Mouse (Mus musculus) adrenal gland (tissue): ENCODE results near the gene Prkci.

Experiments
- intact Hi-C: fragments of 180-260 bp; cut with DNase I; formaldehyde crosslinking; loops from one replicate; pipeline ENCODE4 v1.15.1; 2025

Gene Prkci

GRCm38 (mm10) chr3:30993066-30993573 lies 2.4 kb upstream of the Prkci start:
- intact Hi-C loops: no loop called here

DNA sequence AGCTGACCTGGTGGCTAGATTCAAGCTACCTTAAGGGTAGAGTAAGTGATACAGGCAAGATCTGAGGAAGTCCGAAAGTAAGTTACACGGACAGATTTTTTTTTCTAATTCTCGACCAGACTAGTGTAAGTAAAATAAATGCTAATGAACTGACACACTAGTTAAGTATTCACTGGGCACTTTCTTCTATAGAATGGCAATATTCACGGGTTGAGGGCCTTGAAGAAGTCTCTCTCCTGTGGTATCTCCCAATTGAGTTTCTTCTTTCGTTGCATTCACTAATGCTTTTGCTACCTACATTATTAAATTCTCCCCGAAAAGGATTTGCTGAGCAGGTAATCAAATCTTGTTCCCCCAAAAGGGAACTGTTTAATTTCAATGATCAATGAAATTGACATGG lies 688 bp upstream of the Prkci start:
- intact Hi-C loops: no loop called here

- intact Hi-C loops: no loop called here
These were observed 546 bp downstream of the Prkci start for GRCm38 (mm10) chr3:30995899-30996687.

GRCm38 (mm10) chr3:30996688-30997014 lies 1.1 kb downstream of the Prkci start:
- intact Hi-C loops: no loop called here

DNA sequence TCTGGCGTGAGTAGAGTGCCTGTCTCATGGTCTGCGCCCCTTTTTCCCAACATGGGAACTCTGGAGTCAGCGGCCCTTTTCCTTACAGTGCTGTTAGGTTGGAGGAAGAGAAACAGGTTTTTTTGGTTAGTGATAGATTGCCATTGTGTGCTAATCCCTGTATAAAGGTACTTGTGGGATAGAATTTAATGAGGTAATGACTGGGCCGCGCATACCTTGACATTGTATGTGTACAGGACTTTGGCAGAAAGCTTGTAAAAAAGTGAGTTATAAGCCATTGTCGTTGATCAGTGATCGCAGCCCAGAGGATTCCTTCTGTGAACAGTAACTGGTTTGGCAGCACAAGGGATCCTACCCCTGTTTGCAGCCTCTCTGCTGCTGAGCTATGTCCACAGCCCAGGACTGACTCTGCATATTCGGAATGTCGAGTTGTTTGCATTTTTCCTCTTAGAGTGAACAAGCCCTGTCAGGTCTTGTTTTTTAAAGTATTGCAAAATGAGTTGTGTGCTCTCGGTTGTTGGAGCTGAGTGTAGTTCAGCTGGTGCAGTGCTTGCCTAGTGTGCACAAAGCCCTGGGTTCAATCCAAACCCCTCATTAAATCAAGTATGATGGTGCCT lies 4.0 kb downstream of the Prkci start:
- intact Hi-C loops: no loop called here

DNA sequence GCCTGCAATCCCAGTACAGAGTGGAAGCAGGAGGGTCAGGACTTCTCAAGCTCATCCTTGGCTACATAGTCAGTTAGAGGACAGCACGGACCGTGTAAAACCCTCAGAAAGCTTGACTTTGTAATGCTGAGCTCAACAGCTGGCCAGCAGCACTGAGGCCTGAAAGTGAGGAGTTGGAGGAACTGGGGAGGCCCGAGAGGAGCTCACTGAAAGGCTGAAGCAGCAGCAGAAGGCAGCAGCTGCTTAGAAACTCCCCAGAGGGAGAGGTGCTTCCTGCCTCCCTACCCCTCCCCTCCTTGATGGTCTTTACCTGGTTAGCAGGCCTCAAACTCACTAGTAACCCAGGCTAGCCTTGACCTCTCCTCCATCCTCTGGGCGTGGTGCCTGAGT lies 4.5 kb downstream of the Prkci start:
- intact Hi-C loops: no loop called here

DNA sequence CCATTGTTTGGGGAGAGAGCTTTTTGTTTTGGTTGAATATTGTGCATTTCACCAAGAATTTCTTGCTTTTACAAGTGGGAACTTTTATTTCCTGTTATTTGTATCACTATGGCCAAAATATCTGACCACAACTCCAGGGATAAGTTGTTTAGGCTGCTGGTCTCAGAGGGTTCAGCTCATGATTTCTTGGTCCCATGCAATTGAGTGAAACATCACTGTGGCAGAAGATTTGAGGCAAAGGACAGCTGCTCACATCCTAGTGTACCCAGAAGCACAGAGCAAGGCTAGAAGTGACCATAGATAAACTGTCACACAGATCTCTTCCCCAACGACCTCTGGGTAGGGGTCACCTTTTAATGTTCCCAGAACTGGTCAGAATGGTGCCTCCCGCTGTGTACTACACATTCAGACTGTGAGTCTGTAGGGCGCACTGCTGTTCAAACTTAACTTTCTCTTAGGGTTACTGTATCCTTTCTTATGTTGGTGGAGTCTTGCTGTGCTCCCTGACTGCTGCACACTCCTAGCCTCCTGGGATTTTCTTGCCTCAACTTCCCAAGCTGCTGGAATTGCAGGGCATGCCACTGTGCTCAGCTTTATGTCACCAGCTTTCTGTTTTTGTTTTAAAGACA lies 5.6 kb downstream of the Prkci start:
- intact Hi-C loops: no loop called here

DNA sequence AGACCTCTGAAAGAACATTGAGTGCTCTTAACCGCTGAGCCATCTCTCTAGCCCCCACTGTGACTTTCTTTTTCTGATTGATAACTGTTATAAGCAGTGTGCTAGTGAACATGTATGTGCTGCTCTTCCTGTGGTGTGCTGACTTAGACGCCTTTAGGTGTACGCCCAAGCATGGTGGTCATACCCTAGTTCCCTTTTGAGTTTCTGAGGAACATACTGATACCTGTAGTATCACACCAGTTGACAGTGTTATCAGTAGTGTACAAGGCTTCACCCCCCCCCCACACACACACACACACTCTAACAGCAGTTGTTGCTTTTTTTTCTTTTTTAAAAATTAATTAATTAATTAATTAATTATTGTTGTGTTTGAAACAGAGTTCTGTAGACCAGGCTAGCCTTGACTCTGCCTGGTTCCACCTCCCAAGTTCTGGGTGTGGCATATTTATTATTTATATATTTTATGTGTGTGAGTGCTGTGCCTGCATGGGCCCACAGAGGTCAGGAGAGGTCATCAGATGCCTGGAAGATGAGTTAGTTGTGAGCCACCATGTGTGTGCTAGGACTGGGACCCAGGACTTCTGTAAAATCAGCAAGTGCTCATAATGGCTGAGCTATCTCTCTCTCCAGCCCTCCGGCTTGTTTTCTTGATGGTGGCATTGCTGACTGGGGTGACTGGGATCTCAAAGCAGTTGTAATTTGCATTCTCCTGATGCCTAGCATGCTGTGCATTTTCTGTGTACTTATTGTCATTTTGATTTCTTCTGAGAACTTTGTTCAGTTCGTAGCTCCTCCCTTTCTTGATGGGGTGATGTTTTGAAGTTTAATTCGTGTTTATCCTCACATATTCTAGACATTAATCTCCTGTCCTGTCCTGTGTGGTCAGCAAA lies 9.0 kb downstream of the Prkci start:
- intact Hi-C loops: no loop called here

- intact Hi-C loops: no loop called here
These were observed 18.8 kb downstream of the Prkci start for GRCm38 (mm10) chr3:31014374-31014773.

DNA sequence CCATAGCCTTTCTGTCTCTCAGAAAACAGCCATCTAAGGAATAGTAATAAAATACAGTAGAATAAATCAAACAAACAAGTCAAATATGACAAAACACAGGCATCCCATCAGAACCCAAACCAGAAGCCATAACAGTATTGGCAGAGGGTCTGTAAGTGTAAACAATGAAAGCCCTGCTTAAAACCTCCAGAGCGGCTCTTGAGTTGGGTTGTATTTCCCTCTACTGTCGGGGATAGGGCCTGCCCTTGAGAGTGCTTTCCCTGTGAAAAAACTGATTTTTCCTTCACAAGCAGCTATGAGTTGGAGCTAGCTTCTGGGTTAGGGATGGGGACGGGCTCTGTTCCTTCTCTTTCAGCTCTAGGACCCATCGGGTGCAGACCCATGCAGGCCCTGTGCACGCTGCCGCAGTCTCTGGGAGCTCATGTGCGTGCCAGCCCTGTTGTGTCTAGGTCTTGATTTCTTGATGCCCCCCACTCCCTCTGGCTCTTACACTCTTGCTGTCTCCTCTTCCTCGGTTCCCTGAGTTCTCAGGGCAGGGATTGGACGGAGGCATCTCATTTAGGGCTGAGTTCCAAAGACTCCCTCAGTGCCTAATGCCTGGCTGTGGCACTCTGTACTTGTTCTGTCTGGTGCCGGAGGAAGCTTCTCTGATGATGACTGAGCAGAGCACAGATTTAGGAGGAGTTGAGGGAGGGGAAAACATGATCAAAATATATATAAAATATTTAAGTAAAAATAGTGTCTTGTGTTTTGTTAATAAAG lies 20.3 kb downstream of the Prkci start:
- intact Hi-C loops: no loop called here

- intact Hi-C loops: no loop called here
These were observed 21.1 kb downstream of the Prkci start for GRCm38 (mm10) chr3:31016594-31017196.

DNA sequence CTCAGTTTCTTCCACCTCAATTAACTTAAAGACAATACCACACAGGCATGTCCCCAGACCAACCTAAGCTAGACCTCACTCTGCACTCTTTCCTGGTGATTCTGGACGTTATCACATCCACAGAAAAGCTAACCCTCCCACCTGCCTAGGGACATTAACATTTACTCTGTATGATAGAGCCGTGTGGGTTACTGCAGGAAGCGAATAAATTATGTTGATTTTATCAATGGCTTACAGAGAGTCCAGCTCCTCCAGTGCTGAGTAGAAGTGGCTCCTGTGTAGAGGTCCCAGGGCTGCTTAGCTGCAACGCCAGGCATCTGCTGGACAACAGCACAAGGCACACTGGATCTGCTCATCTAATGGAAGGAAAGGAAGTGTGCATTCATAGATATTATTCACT lies 22.1 kb downstream of the Prkci start:
- intact Hi-C loops: no loop called here

DNA sequence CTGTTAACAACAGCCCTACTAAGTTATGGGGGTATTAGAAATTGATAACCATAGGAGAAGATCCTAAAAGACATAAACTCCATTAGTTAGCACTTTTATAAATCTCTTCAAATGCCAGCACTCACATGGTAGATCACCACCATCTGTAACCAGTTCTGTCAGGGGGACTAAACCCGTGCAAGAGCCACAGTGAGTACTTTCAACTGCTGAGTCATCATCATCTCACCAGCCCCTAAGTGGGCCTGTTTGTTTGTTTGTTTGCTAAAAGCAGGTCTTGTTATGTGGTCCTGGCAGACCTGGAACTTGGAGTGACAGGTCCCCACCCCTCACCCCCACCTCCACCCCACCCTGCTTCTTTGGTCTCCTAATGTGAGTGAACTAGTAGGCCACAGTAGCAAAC lies 23.7 kb downstream of the Prkci start:
- intact Hi-C loops: no loop called here

DNA sequence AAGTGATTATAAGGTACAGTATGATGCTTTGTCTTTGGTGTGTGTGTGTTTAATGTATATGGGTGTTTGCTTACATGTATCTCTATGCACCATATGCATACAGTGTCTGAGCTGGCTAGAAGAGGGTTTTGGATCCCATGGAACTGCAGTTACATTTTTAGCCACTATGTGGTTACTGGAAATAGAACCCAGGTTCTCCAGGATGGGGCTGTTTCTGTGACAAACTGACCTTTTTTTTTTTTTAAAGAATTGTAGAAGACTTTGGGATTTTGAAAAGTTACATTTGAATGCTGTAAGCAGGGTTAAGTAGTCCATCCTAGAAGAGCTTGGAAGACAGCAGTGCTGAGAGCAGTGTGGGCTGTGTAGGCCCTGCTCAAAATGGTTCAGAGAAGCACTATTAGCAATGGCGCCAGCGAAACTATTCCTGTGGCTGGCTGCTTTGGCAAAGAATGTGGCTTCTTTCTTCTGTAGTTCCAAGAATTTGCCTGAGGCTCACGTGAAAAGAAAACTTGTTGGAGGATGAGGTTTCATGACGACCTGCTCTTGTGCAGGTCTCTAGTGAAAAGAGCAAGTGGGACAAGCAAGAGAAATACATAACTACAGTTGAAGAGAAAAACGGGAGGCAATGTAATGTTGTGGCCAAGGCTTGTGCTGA lies 24.4 kb downstream of the Prkci start:
- intact Hi-C loops: no loop called here

DNA sequence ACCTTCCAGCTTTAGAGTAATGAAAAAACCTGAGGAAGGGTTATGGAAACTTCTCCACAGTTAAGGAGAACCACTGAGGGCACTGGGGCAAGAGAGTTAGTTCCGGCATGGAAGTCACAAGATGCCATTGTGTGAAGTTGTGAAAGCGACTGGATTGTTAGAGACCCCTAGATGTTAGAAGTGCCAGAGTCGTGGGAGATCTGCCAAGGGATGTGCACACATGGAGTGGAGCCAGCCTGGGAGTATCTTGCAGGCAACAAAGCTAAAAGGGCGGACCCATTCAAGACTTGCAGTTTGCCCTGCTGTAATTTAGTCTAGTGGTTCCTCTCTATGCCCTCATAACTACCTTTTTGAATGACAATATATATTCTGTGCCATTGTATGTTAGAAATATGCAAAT lies 25.1 kb downstream of the Prkci start:
- intact Hi-C loops: no loop called here

- intact Hi-C loops: no loop called here
These were observed 27.4 kb downstream of the Prkci start for GRCm38 (mm10) chr3:31022895-31023436.

DNA sequence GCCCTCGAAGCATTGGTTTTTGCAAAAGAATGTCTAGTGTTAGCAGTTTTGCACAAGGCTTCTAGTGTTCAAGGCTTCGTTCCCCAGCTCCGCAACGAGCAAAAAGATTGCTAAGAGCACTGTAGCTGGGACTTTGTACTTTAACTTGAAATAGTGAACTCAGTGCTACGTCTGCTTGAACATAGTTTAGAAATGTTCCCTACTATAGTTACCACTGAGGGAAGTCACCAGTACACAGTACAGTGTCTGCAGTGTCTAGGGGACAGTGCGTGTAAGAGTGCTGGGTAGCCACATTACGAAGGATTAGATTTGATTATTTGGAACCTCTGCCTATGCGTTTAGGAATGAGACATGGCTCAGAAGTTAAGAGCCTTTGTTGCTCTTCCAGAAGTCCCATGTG lies 32.2 kb downstream of the Prkci start:
- intact Hi-C loops: no loop called here

DNA sequence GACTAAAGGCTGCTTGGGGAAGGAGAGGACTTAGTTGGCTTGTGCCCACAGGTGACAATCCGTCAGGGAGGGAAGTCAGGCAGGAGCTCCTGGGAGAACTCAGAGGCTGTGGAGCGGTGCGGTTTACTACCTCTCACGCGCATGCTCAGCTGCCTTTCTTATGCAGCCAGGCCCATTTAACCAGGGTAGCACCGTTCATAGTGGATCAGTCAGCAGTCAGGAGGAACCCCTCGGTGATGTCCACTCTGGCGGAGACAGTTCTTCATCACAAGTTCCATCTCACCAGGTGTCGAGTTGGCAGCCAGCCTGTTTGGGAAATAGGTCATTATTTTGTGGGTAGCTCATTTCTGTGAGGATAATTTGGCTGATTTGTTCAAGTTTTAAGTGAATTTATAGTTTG lies 36.1 kb downstream of the Prkci start:
- intact Hi-C loops: no loop called here

- intact Hi-C loops: no loop called here
These were observed 38.1 kb downstream of the Prkci start for GRCm38 (mm10) chr3:31033644-31034043.

DNA sequence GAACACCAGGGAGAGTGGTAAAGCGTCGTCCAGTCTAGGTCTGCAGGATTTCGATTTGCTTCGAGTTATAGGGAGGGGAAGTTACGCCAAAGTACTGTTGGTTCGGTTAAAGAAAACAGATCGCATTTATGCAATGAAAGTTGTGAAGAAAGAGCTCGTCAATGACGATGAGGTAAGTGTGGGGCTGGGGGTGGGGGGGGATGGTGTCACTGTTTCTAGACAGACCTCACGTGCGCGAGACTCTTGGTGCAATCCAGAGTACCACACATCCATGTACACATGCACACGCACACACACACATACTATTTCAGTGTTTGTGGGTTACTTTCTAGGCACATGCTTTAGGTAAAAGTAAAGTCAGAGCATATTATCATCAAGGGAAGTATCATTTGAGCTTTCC lies 42.3 kb downstream of the Prkci start:
- intact Hi-C loops: no loop called here
